Mouse (Mus musculus): ENCODE measurements around the gene Utrn.

GRCm38 (mm10) chr10:12564425-12564824 lies 304.7 kb downstream of the Utrn start:
- no peak for TF ChIP-seq CTCF (IDR thresholded peaks at IDR 0.05; ENCODE audit: control insufficient read depth, insufficient read depth, insufficient replicate concordance, low read depth, low read length)
- no peak for TF ChIP-seq POLR2A (IDR thresholded peaks at IDR 0.05; ENCODE audit: control insufficient read depth, low read depth, low read length)

Data from testis, adult 2 months (tissue).